8 mouse cellular contexts compared by ENCODE assay signal in genomic region chr3:22076561-22076935, GRCm38 (mm10). TPM values are rescaled to one million over a fixed set of nuclear protein-coding genes. Genes with fewer than 3 reads are reported as not detected.
A peak's percentile ranks its signal among the peaks of the same experiment; 100 is the strongest.
DNase-seq lines count a peak whose midpoint lies in the region; ATAC-seq lines count a peak whose summit lies in the region.

Tbl1xr1 (plus strand) TSS chr3:22076652.

- peak; percentile 91 for ATAC-seq in forebrain, embryonic 14.5 days
- no peak for ATAC-seq in neutrophil, adult 5-6 weeks (ENCODE audit: extremely low read depth, insufficient number of reproducible peaks, low FRiP score, poor library complexity, severe bottlenecking)

- peak within 1 kb of the TSS; percentile 99 for H3K27ac ChIP-seq in forebrain, embryonic 14.5 days (ENCODE audit: low read depth, low read length)

- H3K4me2 ChIP-seq in forebrain, embryonic 14.5 days (ENCODE audit: low read length), result peak within 1 kb of the TSS; percentile 75

- H3K4me1 ChIP-seq in forebrain, embryonic 14.5 days (ENCODE audit: control insufficient read depth, insufficient read depth, low read length), result peaks cover 28% of the 10 kb centered on the region

- peak within 1 kb of the TSS; percentile 94 for H3K9ac ChIP-seq in forebrain, embryonic 14.5 days (ENCODE audit: low read length)

- intact Hi-C loops in heart, postnatal 10 days (cut with DNase I), result loop anchor here (1.0 to 10.0 kb wide), 10 partner anchors 66 to 1419 kb away; no protein-coding TSS in a partner anchor

- H3K9me3 ChIP-seq in forebrain, embryonic 14.5 days (replicated peaks; ENCODE audit: control insufficient read depth, low read length), result no peaks in the 10 kb centered on the region

- peak; percentile 91 for DNase-seq in CD8-positive naive resting alpha-beta T cell, adult 2 months (ENCODE audit: low read depth in 2 of 2, low spot score in 2 of 2)
- DNase-seq in c-Kit-positive CD71-positive TER-119-positive erythroid progenitor cells, embryonic 14.5 days (ENCODE audit: low spot score), result peak; percentile 48
- peak; percentile 95 for DNase-seq in forebrain, embryonic 14.5 days (ENCODE audit: low spot score)
- DNase-seq in heart, postnatal 10 days, result peak; percentile 95 to 96
- no peak for DNase-seq in large intestine, adult 2 months (ENCODE audit: low read depth, low spot score)
- peak; percentile 94 to 95 for DNase-seq in lung, adult 18-20 months
- DNase-seq in thymus, adult 18-20 months, result peak; percentile 94 to 95

- no peaks in the 10 kb centered on the region for H3K36me3 ChIP-seq in forebrain, embryonic 14.5 days (ENCODE audit: control insufficient read depth, insufficient read depth, low read length)

- H3K4me3 ChIP-seq in forebrain, embryonic 14.5 days (ENCODE audit: low read depth, low read length), result peak within 1 kb of the TSS; percentile 89

- WGBS in forebrain, embryonic 14.5 days, result 1% methylated on average over 28 of the region's 46 CpGs
- under 1% methylated on average over 28 of the region's 46 CpGs for WGBS in large intestine, adult 2 months

- no peaks in the 10 kb centered on the region for H3K27me3 ChIP-seq in forebrain, embryonic 14.5 days (replicated peaks; ENCODE audit: control insufficient read depth, insufficient read depth, low read length)

RNA-seq across cellular contexts. Expression of gene Tbl1xr1, which starts in this region (rescaled TPM):
- polyA plus RNA-seq in forebrain, embryonic 14.5 days (2014; fragmentation: Nextera tagmentation; extraction: Ambion mirVana), result 14.4 and 20.2 TPM in 2 replicates
- total RNA-seq in heart, postnatal 10 days (2021), result 10 to 100 TPM; 69.2 to 71.8 TPM
- polyA plus RNA-seq in large intestine, adult 2 months (2012; rRNA removed), result 21.8 and 31.9 TPM in 2 replicates
- 100.0 and 122 TPM in 2 replicates for total RNA-seq in neutrophil, adult 5-6 weeks (2017)
